Mouse (Mus musculus): ENCODE measurements around the gene Yme1l1. TPM values are rescaled to one million over a fixed set of nuclear protein-coding genes. Genes with fewer than 3 reads are reported as not detected.

The Yme1l1 gene
- polyA plus RNA-seq (2016; fragmentation: Nextera tagmentation; extraction: Ambion mirVana) = 73.5 and 79.3 TPM in 2 replicates

DNA sequence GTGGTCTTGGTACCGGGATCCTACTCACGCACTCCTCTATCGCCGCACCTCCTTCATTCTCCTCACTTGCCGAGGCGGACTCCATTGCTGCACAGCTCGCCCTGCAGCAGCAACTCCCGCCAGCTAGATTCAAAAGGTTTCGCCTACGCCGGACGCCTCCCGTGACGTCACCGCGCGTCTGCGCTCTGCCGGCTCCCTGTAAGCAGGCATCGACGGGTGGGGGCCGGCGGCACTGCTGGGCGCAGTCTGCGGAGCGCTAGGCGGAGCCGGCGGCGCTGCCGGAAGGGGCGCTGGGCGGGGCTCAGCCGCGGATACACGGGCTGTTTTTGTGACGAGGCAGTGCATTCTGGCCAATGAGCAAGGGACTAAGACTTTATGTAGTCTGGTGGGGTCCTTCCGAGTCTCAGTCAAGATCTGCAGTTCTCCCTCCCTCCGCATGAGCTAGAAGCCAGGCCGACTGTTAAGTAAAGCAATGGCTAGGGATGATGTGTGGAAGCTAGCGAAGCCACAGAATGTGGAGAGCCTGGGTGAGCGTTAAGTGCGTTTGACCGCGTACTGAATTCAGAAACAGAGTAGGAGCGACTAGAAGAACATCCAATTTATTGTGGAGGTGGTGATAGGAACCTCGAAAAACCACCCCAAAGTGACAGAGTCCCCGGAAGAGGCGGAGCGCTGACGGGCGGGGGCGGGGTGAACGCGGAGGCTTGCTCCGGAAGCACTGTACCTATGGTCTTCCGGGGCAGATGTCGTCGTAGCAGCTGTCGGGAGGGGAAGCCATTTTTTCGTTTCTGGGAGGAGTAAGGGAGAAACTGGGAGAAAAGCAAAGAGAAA is at the start of gene Yme1l1, which contains the start of gene Mastl:
Gene Yme1l1, plus strand, starts transcription at position 593 of the 831 bp plus-strand sequence.
Gene Mastl, minus strand, starts transcription at position 248 of the 831 bp plus-strand sequence.
- WGBS = under 1% methylated on average over 61 of the region's 61 CpGs
- H3K4me1 ChIP-seq = peaks cover 33% of the 10 kb centered on the region
- no peaks in the 10 kb centered on the region for H3K27me3 ChIP-seq (ENCODE audit: low read depth, poor library complexity, severe bottlenecking)

GRCm38 (mm10) chr2:23119573-23119972 is 36.6 kb upstream of the Yme1l1 start:
- Histone ChIP-seq H3K4me3 (no peak overlapping the region), H3K36me3 (peaks cover 74% of the 10 kb centered on the region)
- no peak for DNase-seq (ENCODE audit: low spot score)

More for the DNA sequence above, at the start of gene Yme1l1, which contains the start of gene Mastl:
- Histone ChIP-seq H3K4me3 (peak within 1 kb of the TSS; percentile 82), H3K36me3 (peaks cover 18% of the 10 kb centered on the region), H3K9me3 (replicated peaks) (no peaks in the 10 kb centered on the region), H3K27ac (replicated peaks) (peak within 1 kb of the TSS; percentile 94)
- DNase-seq (ENCODE audit: low spot score) = peak; percentile 97

DNA sequence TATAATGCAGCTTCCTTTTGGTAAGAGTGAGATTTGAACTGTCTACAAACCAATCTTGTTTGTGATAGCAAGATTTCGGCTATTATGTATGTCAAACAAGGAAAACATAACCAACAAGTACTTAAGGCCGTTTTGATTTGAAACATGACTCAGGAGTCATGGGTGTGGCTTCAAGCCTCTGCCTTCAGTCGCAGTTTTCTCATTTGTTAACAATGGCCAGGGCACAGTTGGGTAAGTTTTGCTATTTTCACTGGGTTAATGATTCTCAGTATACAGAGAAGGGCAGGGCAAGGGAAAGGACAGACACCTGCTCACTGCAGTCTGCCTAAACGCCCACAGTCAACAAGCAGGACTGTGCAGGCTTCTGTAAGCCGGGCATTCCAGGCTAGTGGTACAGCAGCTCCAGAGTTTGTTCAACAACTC is 959 bp upstream of the Yme1l1 start:
- Histone ChIP-seq H3K4me3 (peak overlapping the region; percentile 82), H3K27ac (replicated peaks) (peak overlapping the region; percentile 94), H3K4me1 (peaks cover 33% of the 10 kb centered on the region), H3K27me3 (ENCODE audit: low read depth, poor library complexity, severe bottlenecking) (no peaks in the 10 kb centered on the region), H3K36me3 (peaks cover 22% of the 10 kb centered on the region), H3K9me3 (replicated peaks) (no peaks in the 10 kb centered on the region)
- no peak for DNase-seq (ENCODE audit: low spot score)
- 11% methylated on average over 5 of the region's 5 CpGs for WGBS

More at GRCm38 (mm10) chr2:23119573-23119972, 36.6 kb upstream of the Yme1l1 start:
- Histone ChIP-seq H3K4me1 (no peaks in the 10 kb centered on the region), H3K27me3 (ENCODE audit: low read depth, poor library complexity, severe bottlenecking) (no peaks in the 10 kb centered on the region), H3K27ac (replicated peaks) (no peak overlapping the region), H3K9me3 (replicated peaks) (0 out of 2 replicates have a peak, but pooled peaks cover 4% of the 10 kb centered on the region)

DNA sequence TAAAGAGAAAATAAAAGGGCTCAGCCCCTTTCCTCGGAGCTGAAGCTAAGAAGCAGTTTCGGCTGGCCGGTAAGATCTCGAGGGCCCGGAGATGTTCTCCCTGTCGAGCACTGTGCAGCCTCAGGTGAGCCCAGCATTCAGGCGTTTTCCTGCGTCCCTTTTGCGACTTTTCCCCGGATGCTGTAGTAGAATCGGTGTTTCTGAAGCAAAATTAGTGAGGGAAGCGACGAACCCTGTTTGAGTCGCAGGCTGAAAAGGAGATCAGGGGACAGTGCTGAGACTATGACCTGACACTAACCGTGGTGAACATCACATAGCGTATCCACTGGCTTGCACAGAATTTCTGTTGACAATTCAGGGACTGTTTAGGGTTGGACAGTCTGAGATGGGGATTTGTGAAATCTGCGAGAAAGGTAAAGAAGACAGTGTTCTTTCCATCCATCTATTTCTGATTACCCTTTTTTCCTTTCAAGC is 476 bp downstream of the Yme1l1 start:
- 1% methylated on average over 17 of the region's 17 CpGs for WGBS
- Histone ChIP-seq H3K36me3 (peaks cover 19% of the 10 kb centered on the region), H3K27me3 (ENCODE audit: low read depth, poor library complexity, severe bottlenecking) (no peaks in the 10 kb centered on the region)

GRCm38 (mm10) chr2:23172305-23172704 is 16.1 kb downstream of the Yme1l1 start:
- Histone ChIP-seq H3K4me1 (no peaks in the 10 kb centered on the region), H3K27ac (replicated peaks) (no peak overlapping the region), H3K4me3 (no peak overlapping the region), H3K9me3 (replicated peaks) (no peaks in the 10 kb centered on the region), H3K27me3 (ENCODE audit: low read depth, poor library complexity, severe bottlenecking) (no peaks in the 10 kb centered on the region), H3K36me3 (peaks cover 94% of the 10 kb centered on the region)
- 86% methylated on average over 3 of the region's 3 CpGs for WGBS
- no peak for DNase-seq (ENCODE audit: low spot score)

More for the DNA sequence above, 476 bp downstream of the Yme1l1 start:
- no peaks in the 10 kb centered on the region for H3K9me3 ChIP-seq (replicated peaks)
- peaks cover 33% of the 10 kb centered on the region for H3K4me1 ChIP-seq
- H3K27ac ChIP-seq (replicated peaks) = peak overlapping the region; percentile 94
- no peak for DNase-seq (ENCODE audit: low spot score)
- peak overlapping the region; percentile 82 for H3K4me3 ChIP-seq

GRCm38 (mm10) chr2:23194366-23194765 is 38.2 kb downstream of the Yme1l1 start:
- no peaks in the 10 kb centered on the region for H3K4me1 ChIP-seq
- 91% methylated on average over 1 of the region's 1 CpGs for WGBS
- H3K36me3 ChIP-seq = peaks cover 97% of the 10 kb centered on the region
- no peak overlapping the region for H3K27ac ChIP-seq (replicated peaks)
- H3K4me3 ChIP-seq = no peak overlapping the region
- no peaks in the 10 kb centered on the region for H3K9me3 ChIP-seq (replicated peaks)
- H3K27me3 ChIP-seq (ENCODE audit: low read depth, poor library complexity, severe bottlenecking) = no peaks in the 10 kb centered on the region
- DNase-seq (ENCODE audit: low spot score) = no peak

DNA sequence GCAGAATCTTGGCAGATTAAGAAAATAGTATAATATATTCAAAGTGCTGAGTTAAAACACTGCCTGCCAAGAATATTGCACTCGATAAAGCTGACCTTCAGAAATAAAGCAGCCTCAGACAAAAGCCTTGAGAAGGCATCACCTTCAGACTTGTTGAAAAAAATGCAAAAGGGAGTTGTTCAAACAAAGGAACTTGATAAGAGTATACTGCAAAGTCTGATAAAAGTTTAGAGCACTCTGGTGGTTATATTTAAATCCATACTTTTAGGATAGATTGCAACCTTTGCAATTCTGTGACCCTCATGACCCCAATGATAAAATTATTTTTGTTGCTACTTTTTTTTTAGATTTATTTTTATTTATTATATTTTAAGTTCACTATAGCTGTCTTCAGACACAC is 44.9 kb downstream of the Yme1l1 start:
- peaks cover 44% of the 10 kb centered on the region for H3K36me3 ChIP-seq
- peaks cover 4% of the 10 kb centered on the region for H3K4me1 ChIP-seq
- no peaks in the 10 kb centered on the region for H3K9me3 ChIP-seq (replicated peaks)
- no peak overlapping the region for H3K27ac ChIP-seq (replicated peaks)
- 98% methylated on average over 1 of the region's 1 CpGs for WGBS
- H3K4me3 ChIP-seq = no peak overlapping the region
- no peaks in the 10 kb centered on the region for H3K27me3 ChIP-seq (ENCODE audit: low read depth, poor library complexity, severe bottlenecking)
- no peak for DNase-seq (ENCODE audit: low spot score)

DNA sequence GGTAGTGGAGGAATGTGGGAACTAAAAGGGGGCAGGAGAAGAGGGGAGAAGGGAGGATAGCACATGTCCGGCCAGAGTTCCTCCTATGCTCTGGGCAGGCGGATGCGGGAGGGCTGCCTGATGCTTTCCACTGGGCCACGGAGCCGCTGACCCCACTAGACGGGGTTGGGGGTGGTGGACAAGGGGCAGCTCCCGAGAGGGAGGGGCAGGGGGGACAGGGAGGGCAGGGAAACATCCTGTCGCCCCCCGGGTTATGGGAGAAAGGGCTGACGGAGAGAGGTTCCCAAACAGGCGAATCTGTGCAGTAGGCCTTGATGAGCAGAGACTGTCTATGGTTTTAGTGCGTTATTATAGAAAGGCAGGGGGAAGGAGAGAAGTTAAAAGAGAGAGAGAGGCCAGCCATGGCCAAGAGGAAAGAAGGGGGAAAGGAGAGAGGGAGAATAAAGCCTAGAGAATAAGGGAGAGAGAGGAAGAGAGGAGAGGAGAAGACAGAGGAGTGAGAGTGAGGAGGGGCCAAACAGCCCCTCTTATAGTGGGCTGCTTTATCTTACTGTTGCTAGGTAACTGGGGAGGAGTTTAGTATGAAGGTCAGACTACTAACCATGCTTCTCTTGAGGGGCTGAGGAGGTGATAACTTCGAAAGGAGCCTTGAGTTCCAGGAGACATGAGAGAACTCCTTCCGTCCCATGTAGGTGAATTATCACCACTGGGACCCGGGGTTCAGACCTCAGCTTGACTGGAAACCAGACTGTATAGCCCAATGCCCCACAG is 46.9 kb downstream of the Yme1l1 start:
- 66% methylated on average over 15 of the region's 15 CpGs for WGBS

GRCm38 (mm10) chr2:23207070-23207526 is 50.9 kb downstream of the Yme1l1 start, which contains the start of gene 4931423N10Rik:
Gene 4931423N10Rik (plus strand): TSS chr2:23207476.
- Histone ChIP-seq H3K4me1 (peaks cover 4% of the 10 kb centered on the region), H3K4me3 (no peak within 1 kb of the TSS), H3K27ac (replicated peaks) (no peak within 1 kb of the TSS), H3K36me3 (no peaks in the 10 kb centered on the region), H3K9me3 (replicated peaks) (no peaks in the 10 kb centered on the region), H3K27me3 (ENCODE audit: low read depth, poor library complexity, severe bottlenecking) (no peaks in the 10 kb centered on the region)
- WGBS = 81% methylated on average over 15 of the region's 15 CpGs
- DNase-seq (ENCODE audit: low spot score) = no peak

More for the DNA sequence above, 46.9 kb downstream of the Yme1l1 start:
- no peaks in the 10 kb centered on the region for H3K27me3 ChIP-seq (ENCODE audit: low read depth, poor library complexity, severe bottlenecking)
- no peak overlapping the region for H3K4me3 ChIP-seq
- no peaks in the 10 kb centered on the region for H3K9me3 ChIP-seq (replicated peaks)
- peaks cover 25% of the 10 kb centered on the region for H3K36me3 ChIP-seq
- DNase-seq (ENCODE audit: low spot score) = no peak
- H3K4me1 ChIP-seq = peaks cover 4% of the 10 kb centered on the region
- no peak overlapping the region for H3K27ac ChIP-seq (replicated peaks)

GRCm38 (mm10) chr2:23213661-23214060 is 57.5 kb downstream of the Yme1l1 start:
- no peak overlapping the region for H3K27ac ChIP-seq (replicated peaks)
- no peaks in the 10 kb centered on the region for H3K9me3 ChIP-seq (replicated peaks)
- no peaks in the 10 kb centered on the region for H3K36me3 ChIP-seq
- H3K4me3 ChIP-seq = no peak overlapping the region
- WGBS = 80% methylated on average over 5 of the region's 5 CpGs
- no peaks in the 10 kb centered on the region for H3K27me3 ChIP-seq (ENCODE audit: low read depth, poor library complexity, severe bottlenecking)
- H3K4me1 ChIP-seq = no peaks in the 10 kb centered on the region
- no peak for DNase-seq (ENCODE audit: low spot score)

DNA sequence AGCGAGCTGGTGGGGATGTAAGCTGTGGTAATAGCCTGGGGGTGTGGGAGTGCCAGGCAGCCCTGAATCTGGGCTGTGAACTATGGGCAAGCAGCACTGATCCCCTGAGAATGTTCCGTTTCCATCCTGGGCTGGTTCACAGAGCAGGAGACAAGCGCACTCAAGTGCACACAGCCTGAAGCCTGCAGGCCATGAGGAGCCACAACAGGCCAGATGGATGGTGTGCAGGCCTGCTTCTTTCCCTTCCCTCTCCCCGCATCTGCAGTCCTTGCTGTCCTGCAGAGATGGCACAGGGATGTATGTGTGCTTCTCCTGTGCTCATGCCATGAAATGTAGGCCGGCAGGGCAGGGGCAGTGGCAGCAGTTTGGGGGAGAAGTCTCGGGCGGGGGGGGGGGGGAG is 69.0 kb downstream of the Yme1l1 start:
- Histone ChIP-seq H3K4me3 (no peak overlapping the region), H3K27me3 (ENCODE audit: low read depth, poor library complexity, severe bottlenecking) (no peaks in the 10 kb centered on the region), H3K4me1 (no peaks in the 10 kb centered on the region), H3K27ac (replicated peaks) (no peak overlapping the region), H3K9me3 (replicated peaks) (no peaks in the 10 kb centered on the region), H3K36me3 (no peaks in the 10 kb centered on the region)
- 76% methylated on average over 7 of the region's 7 CpGs for WGBS
- no peak for DNase-seq (ENCODE audit: low spot score)

DNA sequence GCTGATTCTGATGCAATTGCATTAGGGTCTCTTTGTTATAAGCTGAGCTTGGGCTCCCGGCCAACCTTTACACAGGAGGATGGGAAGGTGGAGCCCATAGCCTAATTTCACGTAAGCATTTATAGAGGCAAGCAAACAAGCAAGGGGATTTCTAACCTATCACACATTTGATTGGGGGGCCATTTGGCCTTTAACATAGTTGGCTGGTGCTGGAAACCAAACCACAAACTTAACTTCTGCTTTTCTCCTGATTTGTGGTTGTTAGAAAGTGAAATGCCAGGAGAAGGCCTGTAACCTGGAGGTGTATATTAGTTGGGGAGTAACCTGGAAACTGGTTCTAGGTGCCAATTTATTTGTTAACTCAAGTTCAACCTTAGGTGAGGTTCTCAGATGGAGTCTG is 72.3 kb downstream of the Yme1l1 start:
- H3K36me3 ChIP-seq = no peaks in the 10 kb centered on the region
- no peak for DNase-seq (ENCODE audit: low spot score)
- H3K27ac ChIP-seq (replicated peaks) = no peak overlapping the region
- no peak overlapping the region for H3K4me3 ChIP-seq
- H3K9me3 ChIP-seq (replicated peaks) = no peaks in the 10 kb centered on the region
- H3K27me3 ChIP-seq (ENCODE audit: low read depth, poor library complexity, severe bottlenecking) = peaks cover 12% of the 10 kb centered on the region; the same call in 1 of the 2 replicates
- WGBS = 83% methylated on average over 2 of the region's 2 CpGs
- H3K4me1 ChIP-seq = no peaks in the 10 kb centered on the region
